Mouse (Mus musculus) brain, embryonic 14.5 days (tissue): ENCODE data around the gene Cer1.

ENCODE experiments used
- CTCF ChIP-seq: fragments of 200-500 bp; IDR thresholded peaks from 2 replicates; pipeline ENCODE4 v1.5.1; 2012; ENCODE audit warnings: inconsistent platforms, mild to moderate bottlenecking, moderate library complexity, borderline replicate concordance; ENCODE audit not compliant: insufficient read depth, insufficient read length; ENCODE audit errors: extremely low read depth
- POLR2A ChIP-seq: fragments of 200-500 bp; IDR thresholded peaks from 2 replicates; pipeline ENCODE4 v1.6.1; 2012; ENCODE audit warnings: mild to moderate bottlenecking, inconsistent platforms, borderline replicate concordance; ENCODE audit not compliant: poor library complexity, insufficient read depth, insufficient read length, severe bottlenecking; ENCODE audit errors: extremely low read depth

DNA sequence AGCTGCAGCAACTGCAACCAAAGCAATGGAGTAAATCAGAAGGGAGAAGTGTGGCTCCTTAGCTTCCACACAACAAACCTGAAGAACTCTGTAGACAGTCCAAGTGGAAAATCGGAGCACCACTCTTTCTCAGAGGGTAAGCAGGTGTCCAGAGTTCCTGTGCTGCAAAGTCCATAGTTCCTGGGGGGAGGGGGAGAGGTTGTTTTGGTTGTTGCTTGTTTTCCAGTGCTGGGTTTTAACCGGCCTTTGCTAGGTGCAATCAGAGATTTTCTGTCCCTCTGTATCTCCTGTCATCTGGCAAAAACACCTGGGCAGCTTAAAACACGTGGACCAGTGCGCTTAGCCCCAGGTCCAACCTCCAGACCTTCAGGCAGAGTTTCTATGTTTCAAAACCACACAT is 10.2 kb downstream of the Cer1 start:
- TF ChIP-seq CTCF (no peak), POLR2A (no peak)
